15 mouse cellular contexts compared by ENCODE assay signal in genomic region chr12:68718946-68719345, GRCm38 (mm10).
"Had no signal": no experiment of that assay in that cellular context is flagged by ENCODE, and none has a peak within 500 bp of the region (broad histone marks: within the 10 kb centered on the region; RNA-seq: fewer than 3 reads in every experiment).

No protein-coding gene starts in this region.

- H3K27me3 ChIP-seq: liver, embryonic 15.5 days; megakaryocyte, embryonic 14.5 days; midbrain, embryonic 12.5 days; stomach, embryonic 15.5 days had no signal

- DNase-seq: kidney, adult 8-10 months; kidney, postnatal 25 days; lung, adult 2 months; lung, postnatal 10 days; right cerebral cortex, postnatal 14 days; thymus, adult 2 months; thymus, postnatal 36 days had no signal

- H3K9me3 ChIP-seq: limb, embryonic 10.5 days; liver, embryonic 15.5 days; midbrain, embryonic 12.5 days; stomach, embryonic 15.5 days had no signal

- H3K4me1 ChIP-seq: limb, embryonic 10.5 days; liver, embryonic 15.5 days; megakaryocyte, embryonic 14.5 days; midbrain, embryonic 12.5 days; stomach, embryonic 15.5 days had no signal

- ATAC-seq: midbrain, embryonic 16.5 days had no signal

- H3K27ac ChIP-seq: limb, embryonic 10.5 days; liver, embryonic 15.5 days; macrophage; midbrain, embryonic 12.5 days; stomach, embryonic 15.5 days had no signal

- H3K9ac ChIP-seq: liver, embryonic 15.5 days; midbrain, embryonic 12.5 days; stomach, embryonic 15.5 days had no signal

- H3K4me2 ChIP-seq: liver, embryonic 11.5 days; liver, embryonic 15.5 days; midbrain, embryonic 12.5 days; stomach, embryonic 15.5 days had no signal

- H3K4me3 ChIP-seq: limb, embryonic 10.5 days; liver, embryonic 15.5 days; megakaryocyte, embryonic 14.5 days; midbrain, embryonic 12.5 days; stomach, embryonic 15.5 days had no signal

- H3K36me3 ChIP-seq: limb, embryonic 10.5 days; liver, embryonic 15.5 days; midbrain, embryonic 12.5 days; stomach, embryonic 15.5 days had no signal
